Mouse (Mus musculus) 3134 (cell line): Measurements from ENCODE around the gene Npnt.

Experiments used
- DNase-seq: peaks from one replicate; pipeline ENCODE4 v3.0.0-alpha.2; 2011; ENCODE audit warnings: low spot score; ENCODE audit not compliant: insufficient read length; ENCODE audit errors: extremely low read depth

Gene Npnt

GRCm38 (mm10) chr3:132894086-132894485, 56.0 kb downstream of the Npnt start:
- no peak for DNase-seq

GRCm38 (mm10) chr3:132893676-132894075, 56.4 kb downstream of the Npnt start:
- DNase-seq, result no peak

GRCm38 (mm10) chr3:132893044-132893443, 57.0 kb downstream of the Npnt start:
- no peak for DNase-seq

- no peak for DNase-seq
Measured at GRCm38 (mm10) chr3:132892481-132892880, 57.6 kb downstream of the Npnt start.

- no peak for DNase-seq
Measured at GRCm38 (mm10) chr3:132887074-132887848, 62.8 kb downstream of the Npnt start.

GRCm38 (mm10) chr3:132886419-132887050, 63.6 kb downstream of the Npnt start:
- DNase-seq, result no peak

- no peak for DNase-seq
Measured at GRCm38 (mm10) chr3:132884459-132884858, 65.6 kb downstream of the Npnt start.

GRCm38 (mm10) chr3:132883256-132883655, 66.8 kb downstream of the Npnt start:
- DNase-seq, result no peak

GRCm38 (mm10) chr3:132880826-132881225, 69.3 kb downstream of the Npnt start:
- no peak for DNase-seq

- no peak for DNase-seq
Measured at GRCm38 (mm10) chr3:132880361-132880760, 69.7 kb downstream of the Npnt start.

GRCm38 (mm10) chr3:132876933-132877676, 73.0 kb downstream of the Npnt start:
- no peak for DNase-seq

- DNase-seq, result no peak
Measured at GRCm38 (mm10) chr3:132876011-132876708, 73.9 kb downstream of the Npnt start.

- no peak for DNase-seq
Measured at GRCm38 (mm10) chr3:132873251-132873650, 76.8 kb downstream of the Npnt start.

GRCm38 (mm10) chr3:132871318-132871904, 78.7 kb downstream of the Npnt start:
- peak; percentile 88 for DNase-seq

GRCm38 (mm10) chr3:132870079-132870478, 80.0 kb downstream of the Npnt start:
- no peak for DNase-seq

GRCm38 (mm10) chr3:132868838-132869237, 81.3 kb downstream of the Npnt start:
- DNase-seq, result no peak

- no peak for DNase-seq
Measured at GRCm38 (mm10) chr3:132866984-132867383, 83.1 kb downstream of the Npnt start.

- no peak for DNase-seq
Measured at GRCm38 (mm10) chr3:132865596-132865995, 84.5 kb downstream of the Npnt start.

GRCm38 (mm10) chr3:132864986-132865385, 85.1 kb downstream of the Npnt start:
- no peak for DNase-seq

GRCm38 (mm10) chr3:132864329-132864919, 85.7 kb downstream of the Npnt start:
- no peak for DNase-seq
